Comparison of ENCODE assay signal across 13 mouse cellular contexts in genomic region chr11:36990895-36991294, GRCm38 (mm10).
DNase-seq lines count a peak whose midpoint lies in the region; ATAC-seq lines count a peak whose summit lies in the region.
"Had no signal": no experiment of that assay in that cellular context is flagged by ENCODE, and none has a peak within 500 bp of the region (broad histone marks: within the 10 kb centered on the region; RNA-seq: fewer than 3 reads in every experiment).

No protein-coding gene starts in this region.

- ATAC-seq in embryonic facial prominence, embryonic 14.5 days (ENCODE audit: low read depth): no peak
- peak; percentile 52; the same call in 1 of the 2 replicates for ATAC-seq in kidney, embryonic 14.5 days (ENCODE audit: low FRiP score, low TSS enrichment)
- no peak for ATAC-seq in megakaryocyte progenitor cell, adult 5-6 weeks (replicated peaks; ENCODE audit: poor library complexity)
- ATAC-seq: intestine, embryonic 16.5 days; liver, postnatal 0 days had no signal

- H3K9me3 ChIP-seq in embryonic facial prominence, embryonic 14.5 days (ENCODE audit: control insufficient read depth, low read length): no peaks in the 10 kb centered on the region
- H3K9me3 ChIP-seq in embryonic facial prominence, embryonic 10.5 days: no peaks in the 10 kb centered on the region
- H3K9me3 ChIP-seq in kidney, embryonic 14.5 days (ENCODE audit: control insufficient read depth, low read length): no peaks in the 10 kb centered on the region
- H3K9me3 ChIP-seq: hindbrain, embryonic 13.5 days; midbrain, embryonic 12.5 days had no signal

- 0 out of 2 replicates have a peak, but pooled peaks cover 3% of the 10 kb centered on the region for H3K4me1 ChIP-seq in embryonic facial prominence, embryonic 14.5 days (ENCODE audit: control insufficient read depth, insufficient read depth, low read length)
- H3K4me1 ChIP-seq in embryonic facial prominence, embryonic 10.5 days: peaks cover 3% of the 10 kb centered on the region; the same call in 1 of the 2 replicates
- no peaks in the 10 kb centered on the region for H3K4me1 ChIP-seq in kidney, embryonic 14.5 days (ENCODE audit: control insufficient read depth, insufficient read depth, low read length)
- H3K4me1 ChIP-seq: midbrain, embryonic 12.5 days had no signal

- H3K27ac ChIP-seq in embryonic facial prominence, embryonic 14.5 days (replicated peaks; ENCODE audit: low read depth, low read length): no peak overlapping the region
- no peak overlapping the region for H3K27ac ChIP-seq in embryonic facial prominence, embryonic 10.5 days (replicated peaks)
- no peak overlapping the region for H3K27ac ChIP-seq in kidney, embryonic 14.5 days (ENCODE audit: low read depth, low read length)
- H3K27ac ChIP-seq: hindbrain, embryonic 13.5 days; midbrain, embryonic 12.5 days had no signal

- intact Hi-C loops in left cerebral cortex, postnatal 4 days (cut with DNase I): no loop called here

- 56% methylated on average over 3 of the region's 3 CpGs for WGBS in embryonic facial prominence, embryonic 14.5 days
- 71% methylated on average over 3 of the region's 3 CpGs for WGBS in embryonic facial prominence, embryonic 10.5 days
- WGBS in kidney, embryonic 14.5 days: 38% methylated on average over 3 of the region's 3 CpGs

- H3K4me2 ChIP-seq in embryonic facial prominence, embryonic 14.5 days (ENCODE audit: low read depth, low read length): no peak overlapping the region
- no peak overlapping the region for H3K4me2 ChIP-seq in kidney, embryonic 14.5 days (replicated peaks; ENCODE audit: low read depth, low read length)
- H3K4me2 ChIP-seq: hindbrain, embryonic 13.5 days; midbrain, embryonic 12.5 days had no signal

- no peak overlapping the region for H3K9ac ChIP-seq in embryonic facial prominence, embryonic 14.5 days (ENCODE audit: low read depth, low read length)
- no peak overlapping the region for H3K9ac ChIP-seq in kidney, embryonic 14.5 days (ENCODE audit: low read depth, low read length)
- H3K9ac ChIP-seq: hindbrain, embryonic 13.5 days; liver, postnatal 0 days; midbrain, embryonic 12.5 days had no signal

- no peaks in the 10 kb centered on the region for H3K27me3 ChIP-seq in embryonic facial prominence, embryonic 14.5 days (replicated peaks; ENCODE audit: control insufficient read depth, insufficient read depth, low read length)
- H3K27me3 ChIP-seq in embryonic facial prominence, embryonic 10.5 days (replicated peaks; ENCODE audit: low read depth, poor library complexity, severe bottlenecking): no peaks in the 10 kb centered on the region
- H3K27me3 ChIP-seq in kidney, embryonic 14.5 days (ENCODE audit: control insufficient read depth, insufficient read depth, low read length): no peaks in the 10 kb centered on the region
- H3K27me3 ChIP-seq: hindbrain, embryonic 13.5 days; midbrain, embryonic 12.5 days had no signal

- H3K36me3 ChIP-seq in embryonic facial prominence, embryonic 14.5 days (ENCODE audit: control insufficient read depth, insufficient read depth, low read length): no peaks in the 10 kb centered on the region
- H3K36me3 ChIP-seq in embryonic facial prominence, embryonic 10.5 days (replicated peaks): no peaks in the 10 kb centered on the region
- H3K36me3 ChIP-seq in kidney, embryonic 14.5 days (ENCODE audit: control insufficient read depth, insufficient read depth, low read length): no peaks in the 10 kb centered on the region
- H3K36me3 ChIP-seq: hindbrain, embryonic 13.5 days; midbrain, embryonic 12.5 days had no signal

- peak; percentile 24 for DNase-seq in embryonic facial prominence, embryonic 14.5 days (ENCODE audit: low spot score)
- DNase-seq in embryonic facial prominence, embryonic 10.5 days (ENCODE audit: low spot score): no peak
- peak; percentile 4 to 29 for DNase-seq in lung, postnatal 4 days
- no peak for DNase-seq in lung, postnatal 36 days
- DNase-seq in thymus, postnatal 14 days: no peak
- DNase-seq in left cerebral cortex, postnatal 4 days: no peak
- DNase-seq: cerebellum, adult 18-20 months; liver, postnatal 0 days had no signal

- no peak overlapping the region for H3K4me3 ChIP-seq in embryonic facial prominence, embryonic 14.5 days (ENCODE audit: low read depth, low read length)
- no peak overlapping the region for H3K4me3 ChIP-seq in embryonic facial prominence, embryonic 10.5 days
- H3K4me3 ChIP-seq in kidney, embryonic 14.5 days (ENCODE audit: low read length): no peak overlapping the region
- H3K4me3 ChIP-seq: hindbrain, embryonic 13.5 days; midbrain, embryonic 12.5 days had no signal

Comparison
In these comparisons a context has a peak if more than half of its experiments do, and no peak if none do; other contexts are left out.
1. DNase-seq: peak in embryonic facial prominence, embryonic 14.5 days (single experiment) and lung, postnatal 4 days (2 of 2); none in embryonic facial prominence, embryonic 10.5 days (single experiment), lung, postnatal 36 days (single experiment), thymus, postnatal 14 days (single experiment) and left cerebral cortex, postnatal 4 days (single experiment).